Mouse (Mus musculus) brain, embryonic 14.5 days (tissue): ENCODE measurements around the gene Vwa3a.
A peak's percentile ranks its signal among the peaks of the same experiment; 100 is the strongest.

ENCODE experiments used
- CTCF ChIP-seq: fragments of 200-500 bp; IDR thresholded peaks from 2 replicates; pipeline ENCODE4 v1.5.1; 2012; ENCODE audit warnings: inconsistent platforms, mild to moderate bottlenecking, moderate library complexity, borderline replicate concordance; ENCODE audit not compliant: insufficient read depth, insufficient read length; ENCODE audit errors: extremely low read depth
- POLR2A ChIP-seq: fragments of 200-500 bp; IDR thresholded peaks from 2 replicates; pipeline ENCODE4 v1.6.1; 2012; ENCODE audit warnings: mild to moderate bottlenecking, inconsistent platforms, borderline replicate concordance; ENCODE audit not compliant: poor library complexity, insufficient read depth, insufficient read length, severe bottlenecking; ENCODE audit errors: extremely low read depth

DNA sequence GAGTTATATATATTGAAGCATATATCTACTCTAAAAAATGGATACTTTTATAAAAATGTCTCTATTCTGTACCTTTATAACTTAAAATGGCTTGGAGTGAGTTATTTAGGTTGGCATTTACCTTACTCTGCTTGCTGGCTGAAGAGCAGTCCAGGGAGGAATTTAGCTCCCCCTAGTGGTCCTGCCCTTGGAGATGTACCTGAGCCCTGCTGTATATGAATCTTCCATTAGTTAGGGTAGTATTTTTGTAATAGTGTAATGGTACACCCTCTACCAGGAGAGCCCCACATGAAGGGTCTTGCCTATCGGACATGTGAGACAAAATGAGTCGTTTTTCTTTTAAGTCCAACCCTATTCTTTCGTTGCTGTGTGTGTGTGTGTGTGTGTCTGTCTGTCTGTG is 11.5 kb upstream of the Vwa3a start:
- peak; percentile 51; the same call in 1 of the 2 replicates for TF ChIP-seq CTCF
- TF ChIP-seq POLR2A = no peak
